Mouse (Mus musculus): ENCODE measurements around the gene Abcc2. TPM values are rescaled to one million over a fixed set of nuclear protein-coding genes. Genes with fewer than 3 reads are reported as not detected.

Abcc2 gene
- polyA plus RNA-seq, 1 experiment: 0.75 TPM

DNA sequence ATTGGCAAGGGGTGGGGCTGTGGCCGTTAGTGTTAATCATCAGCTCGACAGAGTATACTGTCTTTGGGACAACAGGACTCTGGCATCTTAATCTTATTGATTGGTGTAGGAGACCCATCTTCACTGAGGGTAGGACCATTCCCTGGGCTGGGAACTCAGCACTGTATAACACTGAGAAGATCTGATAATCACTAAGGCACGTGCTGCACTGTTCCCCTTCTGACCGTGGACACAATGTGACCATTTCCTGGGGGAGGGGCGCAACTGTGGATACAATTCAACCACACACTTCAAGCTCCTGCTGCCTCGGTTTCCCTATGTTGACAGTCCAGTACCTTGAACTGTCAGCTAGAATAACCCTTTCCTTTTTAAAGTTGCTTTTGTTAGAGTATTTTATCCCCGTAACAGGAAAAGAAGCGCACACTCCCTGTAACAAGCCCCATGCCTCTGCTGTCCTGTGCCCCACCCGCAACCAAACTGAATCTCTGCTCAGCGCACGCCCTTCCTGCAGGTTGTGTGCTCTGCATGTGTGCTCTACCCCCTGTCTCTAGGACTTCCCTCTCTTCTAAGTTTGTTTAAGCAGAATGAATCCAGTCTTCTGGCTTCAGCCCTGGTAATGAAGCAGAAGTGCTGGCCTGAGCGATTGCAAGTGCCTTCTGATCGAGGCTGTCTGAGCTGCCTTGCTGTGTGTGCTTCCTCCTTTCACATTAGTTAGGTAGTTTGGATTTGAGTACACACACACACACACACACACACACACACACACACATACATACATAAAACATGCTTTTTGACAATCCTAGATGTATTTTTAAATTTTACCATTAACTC lies 102.9 kb downstream of the Abcc2 start:
- Histone ChIP-seq H3K4me1 (ENCODE audit: control insufficient read depth, insufficient read depth, low read length) (no peaks in the 10 kb centered on the region; the same call in 1 of the 2 replicates), H3K4me3 (replicated peaks; ENCODE audit: control insufficient read depth, low read depth, low read length) (no peak overlapping the region), H3K27ac (ENCODE audit: control insufficient read depth, insufficient read depth, low read depth, low read length, poor library complexity) (no peak overlapping the region)
- TF ChIP-seq CTCF (IDR thresholded peaks at IDR 0.05; ENCODE audit: control insufficient read depth, insufficient read depth, low read length): no peak
- no peak for TF ChIP-seq POLR2A (IDR thresholded peaks at IDR 0.05; ENCODE audit: borderline replicate concordance, control insufficient read depth, low read depth, low read length)
- WGBS: 17% methylated on average over 13 of the region's 13 CpGs

DNA sequence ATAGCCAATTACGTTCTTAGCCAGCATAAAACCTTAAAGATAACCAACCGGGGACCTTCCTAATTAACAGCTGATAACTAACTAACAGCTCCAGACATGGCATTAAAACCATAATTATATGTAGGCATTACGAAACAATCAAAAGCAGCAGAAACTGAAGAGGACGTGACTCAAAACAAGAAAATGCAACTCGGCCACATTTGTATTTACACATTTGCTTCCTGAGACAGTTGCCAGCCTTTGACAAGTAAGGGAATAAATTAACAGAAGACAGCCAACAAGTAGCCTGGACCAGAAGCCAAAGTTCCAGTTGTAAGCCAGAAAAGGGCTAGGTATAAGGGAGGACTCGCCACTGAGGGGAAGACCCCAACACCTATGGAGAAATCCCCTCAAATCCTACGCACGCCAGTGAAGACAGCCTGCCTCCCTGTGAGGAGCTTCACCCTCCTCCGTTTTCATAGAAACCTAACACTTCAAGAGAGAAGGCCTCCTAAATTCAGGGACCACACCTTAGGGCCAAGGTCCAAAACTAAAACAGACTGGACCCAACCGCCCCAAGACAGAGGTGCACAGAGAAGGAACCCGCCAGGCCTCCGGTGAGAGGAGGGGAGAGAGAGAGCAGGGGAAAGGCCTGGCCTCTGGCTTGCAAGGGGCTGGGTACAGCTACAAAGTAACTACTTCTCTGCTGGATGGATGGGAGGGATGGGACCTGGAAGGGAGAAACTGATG lies 104.5 kb downstream of the Abcc2 start:
- H3K4me1 ChIP-seq (ENCODE audit: control insufficient read depth, insufficient read depth, low read length): no peaks in the 10 kb centered on the region; the same call in 1 of the 2 replicates

DNA sequence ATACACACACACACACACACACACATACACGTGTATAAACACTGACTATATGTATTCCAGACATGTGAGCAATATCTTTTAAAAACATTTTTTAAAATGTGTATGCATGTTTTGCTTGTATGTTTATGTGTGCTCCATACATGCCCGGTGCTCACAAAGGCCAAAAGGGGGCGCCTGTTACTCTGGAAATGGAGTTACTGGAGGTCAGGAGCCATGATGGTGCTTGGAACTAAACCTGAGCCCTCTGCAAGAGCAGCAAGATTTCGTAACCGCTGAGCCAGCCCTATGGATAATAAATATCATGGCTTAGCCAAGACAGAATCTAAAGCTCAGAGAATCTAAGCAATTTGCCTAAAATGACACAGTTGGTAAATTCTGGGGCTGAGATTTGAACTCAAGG lies 105.2 kb downstream of the Abcc2 start:
- Histone ChIP-seq H3K27ac (ENCODE audit: control insufficient read depth, insufficient read depth, low read depth, low read length, poor library complexity) (no peak overlapping the region), H3K4me3 (replicated peaks; ENCODE audit: control insufficient read depth, low read depth, low read length) (no peak overlapping the region), H3K4me1 (ENCODE audit: control insufficient read depth, insufficient read depth, low read length) (no peaks in the 10 kb centered on the region; the same call in 1 of the 2 replicates)
- TF ChIP-seq POLR2A (IDR thresholded peaks at IDR 0.05; ENCODE audit: borderline replicate concordance, control insufficient read depth, low read depth, low read length) (no peak), CTCF (IDR thresholded peaks at IDR 0.05; ENCODE audit: control insufficient read depth, insufficient read depth, low read length) (no peak)
- 81% methylated on average over 5 of the region's 5 CpGs for WGBS

More for the DNA sequence above, 104.5 kb downstream of the Abcc2 start:
- H3K27ac ChIP-seq (ENCODE audit: control insufficient read depth, insufficient read depth, low read depth, low read length, poor library complexity): no peak overlapping the region
- no peak overlapping the region for H3K4me3 ChIP-seq (replicated peaks; ENCODE audit: control insufficient read depth, low read depth, low read length)
- WGBS: 80% methylated on average over 12 of the region's 12 CpGs
- TF ChIP-seq POLR2A (IDR thresholded peaks at IDR 0.05; ENCODE audit: borderline replicate concordance, control insufficient read depth, low read depth, low read length) (no peak), CTCF (IDR thresholded peaks at IDR 0.05; ENCODE audit: control insufficient read depth, insufficient read depth, low read length) (no peak)

DNA sequence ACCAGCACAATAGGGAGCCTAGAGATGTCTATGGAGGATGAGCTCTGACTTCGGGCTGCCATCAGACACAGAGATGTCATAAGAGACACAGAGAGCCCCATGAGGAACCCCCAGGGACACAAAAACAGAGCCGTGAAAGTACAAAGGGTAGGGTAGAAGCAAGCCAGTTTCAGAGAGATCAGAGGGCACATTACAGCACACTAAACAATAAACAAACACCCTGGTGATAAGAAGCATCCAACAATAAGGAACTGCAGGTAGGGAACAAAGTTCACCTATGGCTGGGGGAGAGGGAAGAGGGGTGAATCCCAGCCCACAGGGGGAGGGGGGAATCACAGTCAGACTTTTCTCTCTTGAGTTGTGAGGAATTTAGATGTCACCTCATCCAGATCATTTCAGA lies 105.7 kb downstream of the Abcc2 start:
- Histone ChIP-seq H3K4me1 (ENCODE audit: control insufficient read depth, insufficient read depth, low read length) (no peaks in the 10 kb centered on the region; the same call in 1 of the 2 replicates), H3K27ac (ENCODE audit: control insufficient read depth, insufficient read depth, low read depth, low read length, poor library complexity) (no peak overlapping the region), H3K4me3 (replicated peaks; ENCODE audit: control insufficient read depth, low read depth, low read length) (no peak overlapping the region)
- TF ChIP-seq CTCF (IDR thresholded peaks at IDR 0.05; ENCODE audit: control insufficient read depth, insufficient read depth, low read length) (no peak), POLR2A (IDR thresholded peaks at IDR 0.05; ENCODE audit: borderline replicate concordance, control insufficient read depth, low read depth, low read length) (no peak)
- WGBS: 89% methylated on average over 2 of the region's 2 CpGs

Other genes with a start within 250 kb of the Abcc2 start
- gene Nkx2-3, start 169.9 kb upstream of the Abcc2 start, polyA plus RNA-seq (2011; ENCODE audit: insufficient read depth, insufficient read length, low replicate concordance, missing spikeins): not detected in 2 replicates
- gene Slc25a28, start 107.3 kb upstream of the Abcc2 start, polyA plus RNA-seq (2011; ENCODE audit: insufficient read depth, insufficient read length, low replicate concordance, missing spikeins): 55.6 and 92.8 TPM in 2 replicates
- gene Entpd7, start 92.5 kb upstream of the Abcc2 start, polyA plus RNA-seq (2011; ENCODE audit: insufficient read depth, insufficient read length, low replicate concordance, missing spikeins): 4.4 and 8.0 TPM in 2 replicates
- 6.6 and 9.1 TPM in 2 replicates for gene Cutc, start 29.2 kb upstream of the Abcc2 start, polyA plus RNA-seq (2011; ENCODE audit: insufficient read depth, insufficient read length, low replicate concordance, missing spikeins)
- 3.0 and 12.4 TPM in 2 replicates for gene Cox15, start 29.2 kb upstream of the Abcc2 start, polyA plus RNA-seq (2011; ENCODE audit: insufficient read depth, insufficient read length, low replicate concordance, missing spikeins)
- 2.7 and 6.1 TPM in 2 replicates for gene Dnmbp, start 158.0 kb downstream of the Abcc2 start, polyA plus RNA-seq (2011; ENCODE audit: insufficient read depth, insufficient read length, low replicate concordance, missing spikeins)
- gene Cpn1, start 204.4 kb downstream of the Abcc2 start, polyA plus RNA-seq (2011; ENCODE audit: insufficient read depth, insufficient read length, low replicate concordance, missing spikeins): not detected in 2 replicates
- 1.0 TPM in 2 replicates for gene Cyp2c23, start 247.0 kb downstream of the Abcc2 start, polyA plus RNA-seq (2011; ENCODE audit: insufficient read depth, insufficient read length, low replicate concordance, missing spikeins)

Measured in bone marrow, adult 2 months (tissue).